Mouse (Mus musculus): ENCODE results near the gene Dnajb3. TPM values are rescaled to one million over a fixed set of nuclear protein-coding genes. Genes with fewer than 3 reads are reported as not detected.
"Not testable (repeated sequence)": the region's sequence is repeated elsewhere in the genome, so short reads cannot be mapped to it uniquely, and the experiment has no call there.

The Dnajb3 gene
- polyA plus RNA-seq, 1 experiment: 1.3 TPM

DNA sequence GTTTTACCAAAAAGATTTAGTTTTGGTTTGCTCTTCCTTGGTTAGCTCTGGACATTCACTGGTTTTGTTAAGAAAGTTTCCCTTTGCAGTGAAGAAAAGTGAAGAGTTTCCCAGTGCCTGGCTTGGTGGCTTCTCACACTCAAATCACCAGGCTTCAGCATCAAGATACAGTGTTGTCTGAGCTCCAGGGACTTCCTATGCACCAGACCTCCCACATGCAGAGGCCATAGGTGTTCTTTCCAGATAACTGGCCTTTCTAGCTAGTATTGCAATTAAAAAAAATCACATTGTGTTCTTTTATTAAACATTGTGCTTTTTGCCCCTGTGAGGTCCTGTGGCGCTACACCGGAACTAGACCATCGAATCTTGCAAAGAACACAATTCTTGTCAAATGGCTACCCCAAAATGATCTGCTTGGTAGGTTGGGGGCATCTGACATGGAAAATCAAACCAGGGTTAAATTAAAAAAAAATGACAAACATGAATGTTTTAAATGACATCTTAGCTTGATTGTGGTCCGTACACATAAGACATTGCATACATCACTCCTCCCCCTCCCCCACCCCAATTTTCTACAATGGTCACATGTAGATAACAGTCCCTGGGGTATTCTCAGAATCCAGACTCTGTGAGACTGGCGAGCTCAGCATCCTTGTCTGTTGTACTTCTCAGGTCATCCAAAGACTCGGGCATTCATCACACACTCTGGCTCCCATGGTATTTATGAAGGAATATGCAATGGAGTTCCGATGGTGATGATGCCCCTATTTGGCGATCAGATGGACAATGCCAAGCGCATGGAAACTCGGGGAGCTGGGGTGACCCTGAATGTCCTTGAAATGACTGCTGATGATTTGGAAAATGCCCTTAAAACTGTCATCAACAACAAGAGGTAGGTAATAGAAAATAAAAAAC is 10.1 kb upstream of the Dnajb3 start:
- DNase-seq (ENCODE audit: low spot score): no peak

DNA sequence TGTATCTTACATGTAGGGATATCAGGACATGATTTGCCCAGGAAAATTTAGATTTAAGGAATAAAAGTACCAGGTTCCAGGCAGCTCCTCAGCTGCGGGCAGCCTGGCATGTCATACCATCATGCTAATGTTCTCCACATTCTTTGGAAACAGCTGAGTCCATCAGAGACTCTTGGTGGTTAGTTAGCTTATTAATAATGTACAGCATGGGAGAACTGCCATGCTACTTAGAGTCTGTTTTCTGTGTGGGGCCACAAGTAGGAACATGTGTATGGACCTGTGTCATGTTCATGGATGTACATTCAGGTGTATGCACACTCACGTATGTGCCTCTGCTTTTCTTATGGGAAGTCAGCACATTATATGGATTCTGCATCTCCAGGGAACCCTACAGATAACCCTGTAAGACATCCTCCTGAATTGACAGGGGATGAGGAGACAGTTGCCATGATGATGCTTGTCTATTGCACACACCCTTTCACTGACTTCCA is 8.9 kb upstream of the Dnajb3 start:
- DNase-seq (ENCODE audit: low spot score): no peak

GRCm38 (mm10) chr1:88213766-88214461 is 8.3 kb upstream of the Dnajb3 start:
- no peak for DNase-seq (ENCODE audit: low spot score)

- DNase-seq (ENCODE audit: low spot score): no peak
Observed at GRCm38 (mm10) chr1:88213061-88213460, 7.5 kb upstream of the Dnajb3 start.

- DNase-seq (ENCODE audit: low spot score): no peak
Observed at GRCm38 (mm10) chr1:88212341-88213045, 6.9 kb upstream of the Dnajb3 start.

- DNase-seq (ENCODE audit: low spot score): peak; percentile 53
Observed at GRCm38 (mm10) chr1:88211812-88212211, 6.2 kb upstream of the Dnajb3 start, which contains the start of gene Ugt1a1. Ugt1a1 (plus strand) TSS chr1:88211959.

DNA sequence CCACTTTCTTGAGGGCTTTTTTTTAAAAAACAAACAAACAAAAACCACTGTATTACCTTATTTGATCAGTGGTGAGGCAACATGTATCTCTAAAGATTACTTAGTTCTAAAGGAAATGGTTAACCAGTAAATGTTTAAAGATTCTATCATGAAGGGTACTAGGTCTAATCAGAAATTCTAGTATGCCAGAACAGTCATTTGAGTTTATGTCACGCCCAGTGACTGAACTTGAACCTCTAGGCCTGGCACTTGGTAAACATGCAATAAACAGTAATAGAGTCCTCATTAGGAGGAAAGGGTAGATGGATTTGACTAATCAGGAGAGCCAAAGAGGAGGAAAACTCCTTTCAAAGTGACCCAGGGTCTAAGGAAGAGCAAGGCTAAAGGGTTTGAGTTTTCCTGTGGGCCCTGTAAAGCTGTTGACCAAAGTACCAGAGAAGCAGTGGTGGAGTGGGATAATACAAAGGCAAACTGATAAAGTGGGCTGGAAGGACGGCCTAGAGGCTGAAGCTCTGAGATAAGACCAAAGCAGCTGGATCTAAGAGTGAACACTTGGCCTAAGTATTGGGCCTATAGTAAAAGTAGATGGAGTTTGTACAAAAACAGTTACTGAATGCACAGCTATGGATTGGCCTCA is 1.4 kb upstream of the Dnajb3 start:
- no peak for DNase-seq (ENCODE audit: low spot score)

DNA sequence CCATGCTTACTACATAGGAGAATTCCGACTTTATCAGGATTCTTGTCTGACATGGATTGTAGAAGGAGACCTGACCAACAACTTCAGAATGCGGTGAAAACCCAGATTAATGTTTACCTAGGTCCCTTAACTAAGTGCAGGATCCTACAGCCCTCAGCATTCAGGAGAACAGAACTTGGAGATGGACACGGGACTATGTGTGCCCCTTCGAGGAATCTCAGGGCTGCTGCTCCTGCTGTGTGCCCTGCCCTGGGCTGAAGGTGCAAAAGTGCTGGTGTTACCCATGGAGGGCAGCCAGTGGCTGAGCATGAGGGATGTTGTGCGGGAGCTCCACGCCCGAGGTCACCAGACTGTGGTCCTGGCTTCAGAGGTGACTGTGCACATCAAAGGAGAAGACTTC is 5.1 kb downstream of the Dnajb3 start, which contains the start of gene Ugt1a2:
Gene Ugt1a2 (plus strand): TSS at position 146 of the 400 bp plus-strand sequence.
- DNase-seq (ENCODE audit: low spot score): no peak

- no peak for DNase-seq (ENCODE audit: low spot score)
Observed at GRCm38 (mm10) chr1:88199996-88200395, 5.6 kb downstream of the Dnajb3 start.

- DNase-seq (ENCODE audit: low spot score): no peak
Observed at GRCm38 (mm10) chr1:88197443-88197842, 8.1 kb downstream of the Dnajb3 start.

DNA sequence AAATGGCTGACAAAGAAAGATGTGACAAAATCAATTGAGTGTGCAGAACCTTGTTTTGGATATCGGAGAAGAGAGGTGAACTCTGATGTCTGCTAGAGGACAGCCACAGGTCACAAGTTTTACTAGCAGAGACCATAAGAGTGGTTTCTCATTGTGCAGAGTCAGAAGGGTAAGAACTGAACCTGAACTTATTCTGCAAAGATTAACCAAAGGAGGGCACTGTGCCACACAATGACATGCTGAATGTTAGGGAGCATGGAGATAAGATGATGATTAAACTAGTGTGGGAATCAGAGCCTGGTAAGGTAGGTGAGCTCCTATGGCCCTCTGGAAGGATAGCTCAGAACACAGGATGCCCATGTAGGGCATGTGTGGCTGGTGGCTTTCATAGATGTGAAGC is 9.9 kb downstream of the Dnajb3 start:
- no peak for DNase-seq (ENCODE audit: low spot score)

DNA sequence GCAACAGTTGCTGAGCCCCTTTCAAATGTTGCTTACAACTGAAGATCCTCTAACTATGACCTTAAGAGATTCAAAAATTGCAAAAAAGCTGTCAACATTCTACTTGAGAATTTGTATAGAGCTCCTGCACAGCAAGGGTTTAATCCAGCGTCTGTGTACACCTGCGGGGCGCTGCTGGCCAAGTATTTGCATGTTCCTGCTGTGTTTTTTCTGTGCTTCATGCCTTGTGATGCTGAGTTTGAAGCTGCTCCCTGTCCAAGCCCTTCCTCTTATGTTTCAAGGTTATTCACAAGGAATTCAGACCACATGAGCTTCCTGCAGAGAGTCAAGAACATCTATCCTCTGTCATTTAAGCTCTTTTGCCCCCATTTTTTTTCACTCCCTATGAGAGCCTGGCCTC is 13.4 kb downstream of the Dnajb3 start:
- no peak for DNase-seq (ENCODE audit: low spot score)

GRCm38 (mm10) chr1:88186325-88186935 is 19.2 kb downstream of the Dnajb3 start:
- DNase-seq (ENCODE audit: low spot score): no peak

GRCm38 (mm10) chr1:88179657-88180056 is 25.9 kb downstream of the Dnajb3 start:
- no peak for DNase-seq (ENCODE audit: low spot score)

DNA sequence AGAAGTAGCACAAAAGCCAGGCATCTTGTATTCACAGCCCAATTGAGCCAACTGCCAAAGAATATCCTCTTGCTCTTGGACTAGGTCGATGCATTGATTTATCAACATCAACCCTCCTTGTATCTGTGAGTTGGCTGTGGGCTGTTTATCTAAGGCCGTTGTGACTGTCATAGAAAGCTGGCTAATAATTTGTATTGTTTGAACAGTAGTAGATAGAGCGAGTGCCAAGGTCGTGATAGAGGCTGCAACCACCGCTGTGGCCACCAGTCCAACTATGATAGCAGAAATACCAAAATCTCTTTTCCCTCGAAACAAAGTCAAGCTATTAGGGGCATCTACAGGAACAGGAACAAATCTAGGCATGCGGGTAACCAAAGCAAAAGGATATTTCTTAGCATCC is 33.4 kb downstream of the Dnajb3 start:
- DNase-seq (ENCODE audit: low spot score): not testable (repeated sequence)

GRCm38 (mm10) chr1:88165711-88166110 is 39.9 kb downstream of the Dnajb3 start, which contains the start of gene Ugt1a5:
Ugt1a5 (plus strand) TSS chr1:88166012.
- DNase-seq (ENCODE audit: low spot score): no peak

DNA sequence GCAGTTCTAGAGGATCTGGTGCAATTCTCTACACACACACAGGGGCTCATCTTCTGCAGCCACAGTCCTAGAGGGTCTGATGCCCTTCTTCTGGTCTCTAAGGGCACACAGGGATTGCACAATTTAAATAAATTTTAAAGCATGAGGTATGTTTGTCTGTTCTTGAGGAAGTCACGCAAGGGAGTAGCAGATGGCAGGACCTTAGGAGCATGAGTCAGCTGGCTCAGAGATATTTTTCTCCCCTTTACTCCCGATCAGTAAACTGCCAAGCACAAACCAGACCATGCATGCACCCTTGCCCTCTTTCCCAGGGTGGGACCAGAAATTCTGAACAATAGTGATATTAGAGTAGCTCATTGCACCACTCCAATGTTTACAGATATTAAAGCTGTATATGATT is 47.2 kb downstream of the Dnajb3 start:
- no peak for DNase-seq (ENCODE audit: low spot score)

Measured in urinary bladder, adult 2 months (tissue).